Mouse (Mus musculus) kidney, postnatal 10 days (tissue): ENCODE results near the gene D13Ertd608e.
"Not testable (repeated sequence)": the region's sequence is repeated elsewhere in the genome, so short reads cannot be mapped to it uniquely, and the experiment has no call there.

Experiments used
- DNase-seq: peaks from one replicate; pipeline ENCODE4 v3.0.0; 2021; ENCODE audit warnings: mixed read lengths

D13Ertd608e gene

GRCm38 (mm10) chr13:119835320-119836056 lies at the start of gene D13Ertd608e:
Gene D13Ertd608e, plus strand, starts transcription at chr13:119836006.
- DNase-seq = peak; percentile 63

GRCm38 (mm10) chr13:119789851-119790717 lies 45.7 kb upstream of the D13Ertd608e start:
- DNase-seq = peak; percentile 82

- DNase-seq = peak; percentile 98
Measured at GRCm38 (mm10) chr13:119790761-119791579, 44.8 kb upstream of the D13Ertd608e start, which contains the start of gene Zfp131. Gene Zfp131, minus strand, starts transcription at chr13:119790889.

- peak; percentile 19 for DNase-seq
Measured at GRCm38 (mm10) chr13:119791580-119792135, 44.1 kb upstream of the D13Ertd608e start.

GRCm38 (mm10) chr13:119792791-119793404 lies 42.9 kb upstream of the D13Ertd608e start:
- DNase-seq = no peak

GRCm38 (mm10) chr13:119797656-119798055 lies 38.1 kb upstream of the D13Ertd608e start:
- no peak for DNase-seq

- DNase-seq = no peak
Measured at GRCm38 (mm10) chr13:119808937-119809336, 26.9 kb upstream of the D13Ertd608e start.

GRCm38 (mm10) chr13:119810031-119810430 lies 25.8 kb upstream of the D13Ertd608e start:
- DNase-seq = peak; percentile 21

- DNase-seq = no peak
Measured at GRCm38 (mm10) chr13:119816798-119817197, 19.0 kb upstream of the D13Ertd608e start.

GRCm38 (mm10) chr13:119817579-119818206 lies 18.1 kb upstream of the D13Ertd608e start:
- DNase-seq = no peak

GRCm38 (mm10) chr13:119830116-119830515 lies 5.7 kb upstream of the D13Ertd608e start, which contains the start of gene AF067063:
Gene AF067063, minus strand, starts transcription at chr13:119830216.
- not testable (repeated sequence) for DNase-seq

GRCm38 (mm10) chr13:119836324-119836811 lies 562 bp downstream of the D13Ertd608e start:
- peak; percentile 10 for DNase-seq

- peak; percentile 27 for DNase-seq
Measured at GRCm38 (mm10) chr13:119837719-119838337, 2.0 kb downstream of the D13Ertd608e start.

GRCm38 (mm10) chr13:119839982-119840381 lies 4.2 kb downstream of the D13Ertd608e start:
- not testable (repeated sequence) for DNase-seq

- not testable (repeated sequence) for DNase-seq
Measured at GRCm38 (mm10) chr13:119862399-119862798, 26.6 kb downstream of the D13Ertd608e start.

GRCm38 (mm10) chr13:119864395-119864999 lies 28.7 kb downstream of the D13Ertd608e start:
- not testable (repeated sequence) for DNase-seq

- peak; percentile 26 for DNase-seq
Measured at GRCm38 (mm10) chr13:119886896-119887295, 51.1 kb downstream of the D13Ertd608e start.

- DNase-seq = not testable (repeated sequence)
Measured at GRCm38 (mm10) chr13:119894685-119895084, 58.9 kb downstream of the D13Ertd608e start, which contains the start of gene Tcstv1. Gene Tcstv1, minus strand, starts transcription at chr13:119894785.
